Mouse (Mus musculus) midbrain, embryonic 10.5 days (tissue): Measurements from ENCODE around the gene Jmjd7. TPM values are rescaled to one million over a fixed set of nuclear protein-coding genes. Genes with fewer than 3 reads are reported as not detected.

Source experiments
- DNase-seq: peaks from one replicate; pipeline ENCODE4 v3.0.0-alpha.2; 2017; ENCODE audit warnings: low spot score
- H3K27ac ChIP-seq: fragments of 300-500 bp; sonication (generic); replicated peaks from 2 replicates; pipeline ENCODE4 v1.5.1; 2016; ENCODE audit warnings: mild to moderate bottlenecking
- H3K27me3 ChIP-seq: fragments of 300-500 bp; sonication (generic); 2 replicates; pipeline ENCODE4 v1.6.1; 2016; ENCODE audit warnings: low read depth, mild to moderate bottlenecking; ENCODE audit not compliant: poor library complexity, severe bottlenecking
- H3K36me3 ChIP-seq: fragments of 300-500 bp; sonication (generic); 2 replicates; pipeline ENCODE4 v1.6.1; 2016; ENCODE audit warnings: mild to moderate bottlenecking, moderate library complexity
- H3K4me1 ChIP-seq: fragments of 300-500 bp; sonication (generic); 2 replicates; pipeline ENCODE4 v1.6.1; 2016
- H3K4me3 ChIP-seq: fragments of 300-500 bp; sonication (generic); 2 replicates; pipeline ENCODE4 v1.5.1; 2016; ENCODE audit warnings: mild to moderate bottlenecking, moderate library complexity
- H3K9me3 ChIP-seq: fragments of 300-500 bp; sonication (generic); replicated peaks from 2 replicates; pipeline ENCODE4 v1.6.1; 2016; ENCODE audit warnings: mild to moderate bottlenecking
- WGBS: fragments of 180-500 bp; shearing (Covaris S2); methylation state at CpG from one replicate; pipeline ENCODE4 v1.1.7; 2016; 5-methylcytosine and 5-hydroxymethylcytosine counted together
- polyA plus RNA-seq: library from polyadenylated mRNA; unstranded; fragments of >200 nt; fragmentation: Nextera tagmentation; extraction: Ambion mirVana; gene quantifications from 2 replicates; pipeline ENCODE4 v1.2.1, GENCODE M21; 2016

The Jmjd7 gene
- polyA plus RNA-seq, result 21.2 and 27.5 TPM in 2 replicates

- H3K36me3 ChIP-seq, result peaks cover 69% of the 10 kb centered on the region
Observed at GRCm38 (mm10) chr2:120026984-120027949, at the start of gene Jmjd7, which contains the start of gene Gm28042. TSS of gene Jmjd7 (plus strand) at chr2:120027483. TSS of gene Gm28042 (plus strand) at chr2:120027493.

GRCm38 (mm10) chr2:119980343-119980986 lies 46.8 kb upstream of the Jmjd7 start:
- no peaks in the 10 kb centered on the region for H3K27me3 ChIP-seq
- peaks cover 10% of the 10 kb centered on the region for H3K36me3 ChIP-seq
- DNase-seq, result no peak
- H3K9me3 ChIP-seq, result no peaks in the 10 kb centered on the region
- no peak overlapping the region for H3K4me3 ChIP-seq
- peaks cover 22% of the 10 kb centered on the region for H3K4me1 ChIP-seq
- H3K27ac ChIP-seq, result no peak overlapping the region
- 90% methylated on average over 7 of the region's 7 CpGs for WGBS

More at GRCm38 (mm10) chr2:120026984-120027949, at the start of gene Jmjd7, which contains the start of gene Gm28042:
- Histone ChIP-seq H3K27ac (peak within 1 kb of the TSS; percentile 93), H3K9me3 (no peaks in the 10 kb centered on the region), H3K4me1 (peaks cover 16% of the 10 kb centered on the region), H3K27me3 (no peaks in the 10 kb centered on the region), H3K4me3 (peak within 1 kb of the TSS; percentile 85)
- WGBS, result 6% methylated on average over 50 of the region's 50 CpGs
- DNase-seq, result peak; percentile 89

- Histone ChIP-seq H3K9me3 (no peaks in the 10 kb centered on the region), H3K4me1 (peaks cover 30% of the 10 kb centered on the region), H3K36me3 (peaks cover 10% of the 10 kb centered on the region), H3K27me3 (no peaks in the 10 kb centered on the region), H3K27ac (no peak overlapping the region), H3K4me3 (no peak overlapping the region)
- no peak for DNase-seq
- WGBS, result 79% methylated on average over 2 of the region's 2 CpGs
Observed at GRCm38 (mm10) chr2:119981631-119982030, 45.7 kb upstream of the Jmjd7 start.

- Histone ChIP-seq H3K9me3 (no peaks in the 10 kb centered on the region), H3K36me3 (peaks cover 10% of the 10 kb centered on the region), H3K27me3 (no peaks in the 10 kb centered on the region), H3K27ac (no peak overlapping the region), H3K4me3 (no peak overlapping the region), H3K4me1 (peaks cover 7% of the 10 kb centered on the region)
- DNase-seq, result no peak
- 80% methylated on average over 8 of the region's 8 CpGs for whole genome bisulfite sequencing
Observed at GRCm38 (mm10) chr2:119985871-119986270, 41.4 kb upstream of the Jmjd7 start.

- H3K4me1 ChIP-seq, result peaks cover 7% of the 10 kb centered on the region
- 77% methylated on average over 6 of the region's 6 CpGs for WGBS
Observed at GRCm38 (mm10) chr2:119986369-119986768, 40.9 kb upstream of the Jmjd7 start.

GRCm38 (mm10) chr2:119987441-119987840 lies 39.8 kb upstream of the Jmjd7 start:
- WGBS, result 97% methylated on average over 2 of the region's 2 CpGs
- H3K27ac ChIP-seq, result no peak overlapping the region

More at GRCm38 (mm10) chr2:119986369-119986768, 40.9 kb upstream of the Jmjd7 start:
- Histone ChIP-seq H3K27me3 (no peaks in the 10 kb centered on the region), H3K36me3 (peaks cover 10% of the 10 kb centered on the region), H3K9me3 (no peaks in the 10 kb centered on the region), H3K27ac (no peak overlapping the region), H3K4me3 (no peak overlapping the region)
- no peak for DNase-seq

GRCm38 (mm10) chr2:119988952-119989351 lies 38.3 kb upstream of the Jmjd7 start:
- H3K36me3 ChIP-seq, result no peaks in the 10 kb centered on the region
- peaks cover 7% of the 10 kb centered on the region for H3K4me1 ChIP-seq
- no peak overlapping the region for H3K27ac ChIP-seq
- no peak for DNase-seq
- no peaks in the 10 kb centered on the region for H3K9me3 ChIP-seq
- no peaks in the 10 kb centered on the region for H3K27me3 ChIP-seq
- whole genome bisulfite sequencing, result 95% methylated on average over 4 of the region's 4 CpGs
- no peak overlapping the region for H3K4me3 ChIP-seq

More at GRCm38 (mm10) chr2:119987441-119987840, 39.8 kb upstream of the Jmjd7 start:
- no peak overlapping the region for H3K4me3 ChIP-seq
- H3K36me3 ChIP-seq, result 0 out of 2 replicates have a peak, but pooled peaks cover under 1% of the 10 kb centered on the region
- H3K9me3 ChIP-seq, result no peaks in the 10 kb centered on the region
- H3K4me1 ChIP-seq, result peaks cover 7% of the 10 kb centered on the region
- DNase-seq, result no peak
- H3K27me3 ChIP-seq, result no peaks in the 10 kb centered on the region

- H3K27me3 ChIP-seq, result no peaks in the 10 kb centered on the region
- no peaks in the 10 kb centered on the region for H3K9me3 ChIP-seq
- no peak overlapping the region for H3K4me3 ChIP-seq
- peaks cover 7% of the 10 kb centered on the region for H3K4me1 ChIP-seq
- no peak overlapping the region for H3K27ac ChIP-seq
- 86% methylated on average over 6 of the region's 6 CpGs for WGBS
- no peak for DNase-seq
- H3K36me3 ChIP-seq, result no peaks in the 10 kb centered on the region
Observed at GRCm38 (mm10) chr2:119990881-119991280, 36.4 kb upstream of the Jmjd7 start.

- Histone ChIP-seq H3K9me3 (no peaks in the 10 kb centered on the region), H3K4me3 (no peak overlapping the region), H3K27ac (no peak overlapping the region), H3K36me3 (no peaks in the 10 kb centered on the region), H3K4me1 (0 out of 2 replicates have a peak, but pooled peaks cover under 1% of the 10 kb centered on the region), H3K27me3 (no peaks in the 10 kb centered on the region)
- DNase-seq, result no peak
- 88% methylated on average over 2 of the region's 2 CpGs for WGBS
Observed at GRCm38 (mm10) chr2:119992349-119992748, 34.9 kb upstream of the Jmjd7 start.

GRCm38 (mm10) chr2:119993515-119993914 lies 33.8 kb upstream of the Jmjd7 start:
- Histone ChIP-seq H3K27ac (no peak overlapping the region), H3K9me3 (no peaks in the 10 kb centered on the region), H3K27me3 (no peaks in the 10 kb centered on the region), H3K4me1 (0 out of 2 replicates have a peak, but pooled peaks cover 2% of the 10 kb centered on the region), H3K4me3 (no peak overlapping the region), H3K36me3 (no peaks in the 10 kb centered on the region)
- DNase-seq, result no peak
- WGBS, result 64% methylated on average over 2 of the region's 2 CpGs

- 92% methylated on average over 6 of the region's 6 CpGs for WGBS
- no peak overlapping the region for H3K27ac ChIP-seq
Observed at GRCm38 (mm10) chr2:119994839-119995238, 32.4 kb upstream of the Jmjd7 start.

More at GRCm38 (mm10) chr2:119994839-119995238, 32.4 kb upstream of the Jmjd7 start:
- no peaks in the 10 kb centered on the region for H3K27me3 ChIP-seq
- no peak overlapping the region for H3K4me3 ChIP-seq
- 0 out of 2 replicates have a peak, but pooled peaks cover 2% of the 10 kb centered on the region for H3K4me1 ChIP-seq
- DNase-seq, result no peak
- no peaks in the 10 kb centered on the region for H3K9me3 ChIP-seq
- peaks cover 3% of the 10 kb centered on the region; the same call in 1 of the 2 replicates for H3K36me3 ChIP-seq
